8 mouse cellular contexts compared by ENCODE assay signal in genomic region chr14:25832301-25832700, GRCm38 (mm10). TPM values are rescaled to one million over a fixed set of nuclear protein-coding genes. Genes with fewer than 3 reads are reported as not detected.
A peak's percentile ranks its signal among the peaks of the same experiment; 100 is the strongest.
DNase-seq lines count a peak whose midpoint lies in the region; ATAC-seq and TF ChIP-seq lines count a peak whose summit lies in the region.

No protein-coding gene starts in this region.

- 11% methylated on average over 14 of the region's 14 CpGs for WGBS in kidney, postnatal 0 days
- WGBS in liver, embryonic 13.5 days (ENCODE audit: insufficient replicate concordance): 7% methylated on average over 14 of the region's 14 CpGs
- 10% methylated on average over 14 of the region's 14 CpGs for WGBS in thymus, adult 2 months

- H3K36me3 ChIP-seq in kidney, postnatal 0 days (ENCODE audit: insufficient read depth, low read length): no peaks in the 10 kb centered on the region
- H3K36me3 ChIP-seq in liver, embryonic 13.5 days: no peaks in the 10 kb centered on the region
- H3K36me3 ChIP-seq in thymus, adult 2 months (ENCODE audit: control insufficient read depth, insufficient read depth, low read length): no peaks in the 10 kb centered on the region

- no peak overlapping the region for H3K27ac ChIP-seq in kidney, postnatal 0 days
- H3K27ac ChIP-seq in liver, embryonic 13.5 days: no peak overlapping the region
- H3K27ac ChIP-seq in thymus, adult 2 months (ENCODE audit: control insufficient read depth, insufficient read depth, low read length): no peak overlapping the region

- DNase-seq in CD4-positive, CD25-positive, alpha-beta regulatory T cell, adult 2 months (ENCODE audit: low read depth, low spot score): peak; percentile 81
- DNase-seq in adrenal gland, adult 18-20 months (ENCODE audit: low spot score in 2 of 2): peak; percentile 54 to 68
- peak; percentile 38 for DNase-seq in embryo, embryonic 11.5 days (ENCODE audit: low read depth, low spot score)
- DNase-seq in heart, adult 8-10 months (ENCODE audit: low spot score): peak; percentile 70
- peak; percentile 88 for DNase-seq in kidney, postnatal 0 days (ENCODE audit: low spot score)
- DNase-seq in liver, embryonic 13.5 days: peak; percentile 18
- peak; percentile 66 for DNase-seq in thymus, adult 2 months

- no peak overlapping the region for H3K4me3 ChIP-seq in kidney, postnatal 0 days (replicated peaks; ENCODE audit: low read depth, low read length)
- no peak overlapping the region for H3K4me3 ChIP-seq in liver, embryonic 13.5 days (replicated peaks)
- H3K4me3 ChIP-seq in thymus, adult 2 months (ENCODE audit: control insufficient read depth, insufficient read depth, low read length): no peak overlapping the region

- no peaks in the 10 kb centered on the region for H3K9me3 ChIP-seq in kidney, postnatal 0 days (replicated peaks; ENCODE audit: low read length)
- no peaks in the 10 kb centered on the region for H3K9me3 ChIP-seq in liver, embryonic 13.5 days (replicated peaks)

- no peak for TF ChIP-seq POLR2A in thymus, adult 2 months (IDR thresholded peaks at IDR 0.05; ENCODE audit: control insufficient read depth, extremely low read depth, insufficient read depth, low read length, poor library complexity)

- ATAC-seq in kidney, postnatal 0 days (replicated peaks; ENCODE audit: low FRiP score, low read depth): peak; percentile 54; the same call in 1 of the 2 replicates
- no peak for ATAC-seq in liver, embryonic 13.5 days (ENCODE audit: low read depth)
- peak; percentile 89 for ATAC-seq in neutrophil, adult 5-6 weeks (ENCODE audit: extremely low read depth, insufficient number of reproducible peaks, low FRiP score, poor library complexity, severe bottlenecking)

- no peak overlapping the region for H3K4me2 ChIP-seq in kidney, postnatal 0 days (ENCODE audit: low read length)
- no peak overlapping the region for H3K4me2 ChIP-seq in liver, embryonic 13.5 days

- no peaks in the 10 kb centered on the region for H3K4me1 ChIP-seq in kidney, postnatal 0 days (replicated peaks; ENCODE audit: insufficient read depth, low read length)
- H3K4me1 ChIP-seq in liver, embryonic 13.5 days (replicated peaks): no peaks in the 10 kb centered on the region
- H3K4me1 ChIP-seq in thymus, adult 2 months (replicated peaks; ENCODE audit: control insufficient read depth, insufficient read depth, low read length): no peaks in the 10 kb centered on the region

- no peaks in the 10 kb centered on the region for H3K27me3 ChIP-seq in kidney, postnatal 0 days (ENCODE audit: insufficient read depth, low read length)
- H3K27me3 ChIP-seq in liver, embryonic 13.5 days: no peaks in the 10 kb centered on the region
- no peaks in the 10 kb centered on the region for H3K27me3 ChIP-seq in thymus, adult 2 months (ENCODE audit: control insufficient read depth, insufficient read depth, low read length)

- no peak overlapping the region for H3K9ac ChIP-seq in kidney, postnatal 0 days (ENCODE audit: low read depth, low read length)
- no peak overlapping the region for H3K9ac ChIP-seq in liver, embryonic 13.5 days

- peak; percentile 82 for TF ChIP-seq CTCF in kidney, postnatal 0 days (IDR thresholded peaks at IDR 0.05; ENCODE audit: low read depth)
- peak; percentile 81; the same call in 1 of the 2 replicates for TF ChIP-seq CTCF in thymus, adult 2 months (IDR thresholded peaks at IDR 0.05; ENCODE audit: borderline replicate concordance, control insufficient read depth, extremely low read depth, insufficient read depth, low read length, poor library complexity)

RNA-seq across cellular contexts. Expression of gene Anxa11, which starts 9.7 kb away (rescaled TPM):
- 10 to 100 TPM; 57.3 to 95.1 TPM for total RNA-seq in adrenal gland, adult 18-20 months (2021)
- 10 to 100 TPM; 79.8 to 88.1 (median 84.4) TPM for total RNA-seq in heart, adult 8-10 months (2022)
- polyA plus RNA-seq in kidney, postnatal 0 days (2015; fragmentation: Nextera tagmentation; extraction: Ambion mirVana): 83.7 and 95.6 TPM in 2 replicates
- polyA plus RNA-seq in liver, embryonic 13.5 days (2015; fragmentation: Nextera tagmentation; extraction: Ambion mirVana): 7.3 and 9.4 TPM in 2 replicates
- total RNA-seq in neutrophil, adult 5-6 weeks (2017): 43.6 and 47.0 TPM in 2 replicates
- polyA plus RNA-seq in thymus, adult 2 months (2012; rRNA removed): 113 and 122 TPM in 2 replicates

Comparison
In these comparisons a context has a peak if more than half of its experiments do, and no peak if none do; other contexts are left out.
1. DNase-seq: peak in every context shown above with its lines; median percentile 88 in kidney, postnatal 0 days; 81 in CD4-positive, CD25-positive, alpha-beta regulatory T cell, adult 2 months; 70 in heart, adult 8-10 months; 66 in thymus, adult 2 months; 61 in adrenal gland, adult 18-20 months; 38 in embryo, embryonic 11.5 days; 18 in liver, embryonic 13.5 days.